Mouse (Mus musculus) frontal cortex, postnatal 14 days (tissue): ENCODE measurements around the gene Syt1.

ENCODE experiments used
- DNase-seq, 2 experiments: peaks; one replicate each; pipeline ENCODE4 v3.0.0; 2022; ENCODE audit warnings: low spot score in 2 of 2

Syt1 gene

GRCm38 (mm10) chr10:108652066-108652465 is 358.7 kb downstream of the Syt1 start:
- DNase-seq, result no peak

- DNase-seq, result no peak
These were observed 361.6 kb downstream of the Syt1 start for GRCm38 (mm10) chr10:108649174-108649573.

- DNase-seq, result no peak
These were observed 366.9 kb downstream of the Syt1 start for GRCm38 (mm10) chr10:108643915-108644314.

GRCm38 (mm10) chr10:108638095-108638494 is 372.7 kb downstream of the Syt1 start:
- no peak for DNase-seq

- DNase-seq, result no peak
These were observed 374.7 kb downstream of the Syt1 start for GRCm38 (mm10) chr10:108636086-108636485.

GRCm38 (mm10) chr10:108635616-108636015 is 375.2 kb downstream of the Syt1 start:
- no peak for DNase-seq

GRCm38 (mm10) chr10:108630841-108631240 is 379.9 kb downstream of the Syt1 start:
- DNase-seq, result no peak

- no peak for DNase-seq
These were observed 384.4 kb downstream of the Syt1 start for GRCm38 (mm10) chr10:108626404-108626803.

- DNase-seq, result no peak
These were observed 387.8 kb downstream of the Syt1 start for GRCm38 (mm10) chr10:108623002-108623401.

GRCm38 (mm10) chr10:108619861-108620260 is 390.9 kb downstream of the Syt1 start:
- DNase-seq, result no peak

GRCm38 (mm10) chr10:108619217-108619616 is 391.6 kb downstream of the Syt1 start:
- no peak for DNase-seq

- DNase-seq, result no peak
These were observed 400.6 kb downstream of the Syt1 start for GRCm38 (mm10) chr10:108610057-108610644.

- no peak for DNase-seq
These were observed 408.9 kb downstream of the Syt1 start for GRCm38 (mm10) chr10:108601672-108602412.

GRCm38 (mm10) chr10:108600693-108601092 is 410.1 kb downstream of the Syt1 start:
- peak in 1 of 2 experiments; percentile 29 for DNase-seq

GRCm38 (mm10) chr10:108597385-108597784 is 413.4 kb downstream of the Syt1 start:
- no peak for DNase-seq

- no peak for DNase-seq
These were observed 414.4 kb downstream of the Syt1 start for GRCm38 (mm10) chr10:108596162-108596927.

- no peak for DNase-seq
These were observed 421.4 kb downstream of the Syt1 start for GRCm38 (mm10) chr10:108589355-108589754.

- DNase-seq, result no peak
These were observed 421.9 kb downstream of the Syt1 start for GRCm38 (mm10) chr10:108588924-108589323.

GRCm38 (mm10) chr10:108583694-108584093 is 427.1 kb downstream of the Syt1 start:
- DNase-seq, result no peak

- no peak for DNase-seq
These were observed 428.4 kb downstream of the Syt1 start for GRCm38 (mm10) chr10:108582397-108582730.

GRCm38 (mm10) chr10:108581555-108582396 is 429.0 kb downstream of the Syt1 start:
- DNase-seq, result no peak
